Mouse (Mus musculus): Measurements from ENCODE around the gene Rbfox2. TPM values are rescaled to one million over a fixed set of nuclear protein-coding genes. Genes with fewer than 3 reads are reported as not detected.

The Rbfox2 gene
- total and polyA plus RNA-seq, 3 experiments = 0.89 TPM; not detected in 2

DNA sequence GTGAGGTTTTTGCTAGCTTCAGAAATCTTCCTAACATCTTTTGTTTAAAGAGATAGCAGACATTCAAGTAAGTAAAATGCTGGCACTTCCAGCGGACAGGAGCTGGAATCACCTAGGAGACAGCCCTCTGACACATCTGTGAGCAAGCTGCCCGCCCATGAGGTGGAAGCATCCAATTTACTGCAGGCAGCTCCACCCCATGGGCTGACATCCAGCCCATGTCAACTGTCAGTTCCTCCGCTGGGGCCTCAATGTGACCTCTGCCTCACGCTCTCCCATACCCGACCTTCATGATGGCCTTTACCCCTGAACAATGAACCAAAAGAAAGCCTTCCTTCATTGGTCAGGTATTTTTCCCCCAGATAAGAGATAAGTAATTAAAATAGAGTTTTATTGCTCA lies 121.2 kb downstream of the Rbfox2 start:
- no peaks in the 10 kb centered on the region for H3K4me1 ChIP-seq (ENCODE audit: control insufficient read depth in 1 of 2, insufficient read depth in 2 of 2)
- in situ Hi-C loops (cut with MboI; ENCODE audit: low pct_ligation_motif_present, low pct_unique_long_range_greater_than_20kb, low sequenced_read_pairs) = no loop called here

GRCm38 (mm10) chr15:77182800-77183199 lies 124.0 kb downstream of the Rbfox2 start:
- Histone ChIP-seq H3K9ac (ENCODE audit: insufficient read depth, low read depth) (no peak overlapping the region), H3K27me3 (replicated peaks) (peaks cover 74% of the 10 kb centered on the region), H3K79me2 (replicated peaks; ENCODE audit: control insufficient read depth, extremely low read depth, insufficient read depth, poor library complexity, severe bottlenecking) (no peaks in the 10 kb centered on the region), H3K36me3 (replicated peaks in 1 of 2; ENCODE audit: control insufficient read depth in 1 of 2, insufficient read depth in 1 of 2, low read length in 1 of 2) (no peaks in the 10 kb centered on the region), H3K4me2 (ENCODE audit: insufficient read depth, low read depth, poor library complexity, severe bottlenecking) (no peak overlapping the region), H3K4me3 (replicated peaks in 1 of 3; ENCODE audit: low read depth in 2 of 3, low read length in 2 of 3, poor library complexity in 1 of 3) (no peak overlapping the region), H3K27ac (ENCODE audit: insufficient read depth, low read depth) (no peak overlapping the region), H3K9me3 (replicated peaks; ENCODE audit: low read length) (peaks cover 9% of the 10 kb centered on the region), H3K4me1 (ENCODE audit: control insufficient read depth in 1 of 2, insufficient read depth in 2 of 2) (no peaks in the 10 kb centered on the region)
- in situ Hi-C loops (cut with MboI; ENCODE audit: low pct_ligation_motif_present, low pct_unique_long_range_greater_than_20kb, low sequenced_read_pairs) = no loop called here
- dilution Hi-C loops (cut with MboI; ENCODE audit: extremely low pct_ligation_motif_present, extremely low pct_unique_long_range_greater_than_20kb, low sequenced_read_pairs) = no loop called here
- TF ChIP-seq ELF1 (IDR thresholded peaks at IDR 0.05; ENCODE audit: low read depth, low read length) (no peak), MAFK (IDR thresholded peaks at IDR 0.05; ENCODE audit: insufficient replicate concordance, low read length) (no peak), NRF1 (IDR thresholded peaks at IDR 0.05; ENCODE audit: low read depth, low read length) (no peak), MAZ (IDR thresholded peaks at IDR 0.05; ENCODE audit: low read depth, low read length) (no peak), BHLHE40 (IDR thresholded peaks at IDR 0.05; ENCODE audit: low read depth, low read length) (no peak), PAX5 (IDR thresholded peaks at IDR 0.05; ENCODE audit: low read length) (no peak), SMC3 (IDR thresholded peaks at IDR 0.05; ENCODE audit: low read depth, low read length) (no peak), ZNF384 (IDR thresholded peaks at IDR 0.05; ENCODE audit: low read depth, low read length) (no peak)
- no peak for DNase-seq (ENCODE audit: extremely low read depth)

More for the DNA sequence above, 121.2 kb downstream of the Rbfox2 start:
- H3K36me3 ChIP-seq (replicated peaks in 1 of 2; ENCODE audit: control insufficient read depth in 1 of 2, insufficient read depth in 1 of 2, low read length in 1 of 2) = no peaks in the 10 kb centered on the region
- H3K9me3 ChIP-seq (replicated peaks; ENCODE audit: low read length) = peaks cover 9% of the 10 kb centered on the region
- H3K4me3 ChIP-seq (replicated peaks in 1 of 3; ENCODE audit: low read depth in 2 of 3, low read length in 2 of 3, poor library complexity in 1 of 3) = no peak overlapping the region
- no peak overlapping the region for H3K4me2 ChIP-seq (ENCODE audit: insufficient read depth, low read depth, poor library complexity, severe bottlenecking)
- H3K79me2 ChIP-seq (replicated peaks; ENCODE audit: control insufficient read depth, extremely low read depth, insufficient read depth, poor library complexity, severe bottlenecking) = no peaks in the 10 kb centered on the region
- TF ChIP-seq ETS1 (conservative IDR thresholded peaks at IDR 0.05; ENCODE audit: low read depth, low read length) = no peak
- TF ChIP-seq BHLHE40 (IDR thresholded peaks at IDR 0.05; ENCODE audit: low read depth, low read length) = no peak
- no peak for TF ChIP-seq GABPA (IDR thresholded peaks at IDR 0.05; ENCODE audit: insufficient replicate concordance, low read depth, low read length)
- TF ChIP-seq IRF4 (IDR thresholded peaks at IDR 0.05; ENCODE audit: low read depth, low read length) = no peak
- no peak for TF ChIP-seq EP300 (IDR thresholded peaks at IDR 0.05; ENCODE audit: low read length)
- TF ChIP-seq MEF2A (IDR thresholded peaks at IDR 0.05; ENCODE audit: borderline replicate concordance, low read depth, low read length) = no peak
- TF ChIP-seq CTCF (conservative IDR thresholded peaks at IDR 0.05 in 1 of 2, IDR thresholded peaks at IDR 0.05 in 1 of 2; ENCODE audit: low read depth in 2 of 2, low read length in 2 of 2) = no peak
- TF ChIP-seq SMC3 (IDR thresholded peaks at IDR 0.05; ENCODE audit: low read depth, low read length) = no peak
- TF ChIP-seq USF1 (IDR thresholded peaks at IDR 0.05; ENCODE audit: low read depth, low read length) = no peak
- TF ChIP-seq MAFK (IDR thresholded peaks at IDR 0.05; ENCODE audit: insufficient replicate concordance, low read length) = no peak
- H3K27ac ChIP-seq (ENCODE audit: insufficient read depth, low read depth) = no peak overlapping the region
- dilution Hi-C loops (cut with MboI; ENCODE audit: extremely low pct_ligation_motif_present, extremely low pct_unique_long_range_greater_than_20kb, low sequenced_read_pairs) = no loop called here
- no peak overlapping the region for H3K9ac ChIP-seq (ENCODE audit: insufficient read depth, low read depth)
- peaks cover 78% of the 10 kb centered on the region for H3K27me3 ChIP-seq (replicated peaks)
- DNase-seq (ENCODE audit: extremely low read depth) = no peak
